Mouse (Mus musculus) embryonic fibroblast, embryonic 13.5 days (primary cell): ENCODE measurements around the gene Pycr2. TPM values are rescaled to one million over a fixed set of nuclear protein-coding genes. Genes with fewer than 3 reads are reported as not detected.
A peak's percentile ranks its signal among the peaks of the same experiment; 100 is the strongest.

Source experiments
- H3K27ac ChIP-seq: 2 replicates; pipeline ENCODE4 v1.5.1; 2012; ENCODE audit warnings: low read length, control low read depth, inconsistent platforms; ENCODE audit not compliant: insufficient read depth
- H3K4me1 ChIP-seq: 2 replicates; pipeline ENCODE4 v1.6.1; 2011; ENCODE audit warnings: low read length; ENCODE audit not compliant: control insufficient read depth, insufficient read depth
- H3K4me3 ChIP-seq: 2 replicates; pipeline ENCODE4 v1.5.1; 2011; ENCODE audit warnings: mild to moderate bottlenecking, control low read depth, low read length; ENCODE audit not compliant: insufficient read depth
- CTCF ChIP-seq: IDR thresholded peaks from 2 replicates; pipeline ENCODE4 v1.5.1; 2011; ENCODE audit warnings: mild to moderate bottlenecking, control low read depth, low read length, moderate library complexity, borderline replicate concordance; ENCODE audit not compliant: insufficient read depth
- POLR2A ChIP-seq: IDR thresholded peaks from 2 replicates; pipeline ENCODE4 v1.6.1; 2011; ENCODE audit warnings: low read depth, mild to moderate bottlenecking, control low read depth, low read length, moderate library complexity
- polyA plus RNA-seq: library from polyadenylated mRNA; stranded (reverse); fragments of >200 nt; gene quantifications from 2 replicates; pipeline ENCODE4 v1.2.4, GENCODE M21; 2011; ENCODE audit warnings: low read depth; ENCODE audit not compliant: missing spikeins, insufficient read length

Pycr2 gene
- polyA plus RNA-seq, 1 experiment, result 21.2 TPM

GRCm38 (mm10) chr1:180904815-180905080, 655 bp downstream of the Pycr2 start:
- peak overlapping the region; percentile 71 for H3K4me3 ChIP-seq
- H3K4me1 ChIP-seq, result peaks cover 3% of the 10 kb centered on the region; the same call in 1 of the 2 replicates
- no peak for TF ChIP-seq CTCF
- TF ChIP-seq POLR2A, result no peak
- H3K27ac ChIP-seq, result 0 out of 2 replicates have a peak overlapping the region, but pooled peaks have one; percentile 29

GRCm38 (mm10) chr1:180905307-180905706, 1.2 kb downstream of the Pycr2 start:
- H3K4me1 ChIP-seq, result peaks cover 3% of the 10 kb centered on the region; the same call in 1 of the 2 replicates
- TF ChIP-seq POLR2A (no peak), CTCF (no peak)
- H3K27ac ChIP-seq, result no peak overlapping the region
- H3K4me3 ChIP-seq, result peak overlapping the region; percentile 71

- H3K4me3 ChIP-seq, result peak overlapping the region; percentile 71; the same call in 1 of the 2 replicates
- TF ChIP-seq POLR2A (no peak), CTCF (no peak)
- no peak overlapping the region for H3K27ac ChIP-seq
- H3K4me1 ChIP-seq, result peaks cover 3% of the 10 kb centered on the region; the same call in 1 of the 2 replicates
These were observed 1.8 kb downstream of the Pycr2 start for GRCm38 (mm10) chr1:180905876-180906275.

GRCm38 (mm10) chr1:180906461-180907147, 2.5 kb downstream of the Pycr2 start:
- peaks cover 3% of the 10 kb centered on the region; the same call in 1 of the 2 replicates for H3K4me1 ChIP-seq
- no peak overlapping the region for H3K4me3 ChIP-seq
- no peak for TF ChIP-seq POLR2A
- no peak for TF ChIP-seq CTCF
- H3K27ac ChIP-seq, result no peak overlapping the region

GRCm38 (mm10) chr1:180911138-180911537, 7.0 kb downstream of the Pycr2 start:
- H3K27ac ChIP-seq, result no peak overlapping the region
- H3K4me1 ChIP-seq, result peaks cover 7% of the 10 kb centered on the region
- TF ChIP-seq CTCF, result peak; percentile 15; the same call in 1 of the 2 replicates
- TF ChIP-seq POLR2A, result no peak
- H3K4me3 ChIP-seq, result no peak overlapping the region

GRCm38 (mm10) chr1:180911653-180912287, 7.7 kb downstream of the Pycr2 start:
- H3K4me1 ChIP-seq, result peaks cover 7% of the 10 kb centered on the region
- no peak overlapping the region for H3K4me3 ChIP-seq
- TF ChIP-seq POLR2A (peak; percentile 20; the same call in 1 of the 2 replicates), CTCF (no peak)
- no peak overlapping the region for H3K27ac ChIP-seq

- Histone ChIP-seq H3K4me1 (peaks cover 7% of the 10 kb centered on the region), H3K27ac (no peak overlapping the region), H3K4me3 (no peak overlapping the region)
- TF ChIP-seq POLR2A (no peak), CTCF (no peak)
These were observed 8.7 kb downstream of the Pycr2 start for GRCm38 (mm10) chr1:180912792-180913191.

- Histone ChIP-seq H3K4me3 (no peak overlapping the region), H3K4me1 (peaks cover 7% of the 10 kb centered on the region), H3K27ac (peak overlapping the region; percentile 79)
- TF ChIP-seq POLR2A (no peak), CTCF (no peak)
These were observed 9.7 kb downstream of the Pycr2 start for GRCm38 (mm10) chr1:180913797-180914196.

GRCm38 (mm10) chr1:180916425-180916824, 12.3 kb downstream of the Pycr2 start:
- H3K27ac ChIP-seq, result no peak overlapping the region
- peaks cover 7% of the 10 kb centered on the region for H3K4me1 ChIP-seq
- no peak overlapping the region for H3K4me3 ChIP-seq
- TF ChIP-seq POLR2A (no peak), CTCF (no peak)

- H3K4me1 ChIP-seq, result peaks cover 7% of the 10 kb centered on the region
- H3K27ac ChIP-seq, result no peak overlapping the region
- no peak overlapping the region for H3K4me3 ChIP-seq
- no peak for TF ChIP-seq POLR2A
- TF ChIP-seq CTCF, result no peak
These were observed 13.0 kb downstream of the Pycr2 start for GRCm38 (mm10) chr1:180917053-180917452.
